Mouse (Mus musculus) lung, postnatal 0 days (tissue): ENCODE results near the gene Fmo6. TPM values are rescaled to one million over a fixed set of nuclear protein-coding genes. Genes with fewer than 3 reads are reported as not detected.
A peak's percentile ranks its signal among the peaks of the same experiment; 100 is the strongest.

ENCODE experiments used
- ATAC-seq: fragments of 200-750 bp; cut with Nextera tagmentation; 2 replicates; pipeline ENCODE4 v1.8.0; 2017; ENCODE audit warnings: moderate library complexity
- DNase-seq: peaks from one replicate; pipeline ENCODE4 v3.0.0-alpha.2; 2016; ENCODE audit warnings: low spot score
- H3K27ac ChIP-seq: fragments of 300-500 bp; sonication (generic); 2 replicates; pipeline ENCODE4 v1.5.1; 2014; ENCODE audit warnings: antibody characterized with exemption, mild to moderate bottlenecking, low read length, mixed read lengths
- H3K27me3 ChIP-seq: fragments of 300-500 bp; sonication (generic); replicated peaks from 2 replicates; pipeline ENCODE4 v1.6.1; 2014; ENCODE audit warnings: low read length, mixed read lengths; ENCODE audit not compliant: insufficient read depth
- H3K36me3 ChIP-seq: fragments of 300-500 bp; sonication (generic); 2 replicates; pipeline ENCODE4 v1.6.1; 2014; ENCODE audit warnings: low read length, mixed read lengths; ENCODE audit not compliant: insufficient read depth
- H3K4me1 ChIP-seq: fragments of 300-500 bp; sonication (generic); 2 replicates; pipeline ENCODE4 v1.6.1; 2014; ENCODE audit warnings: antibody characterized with exemption, low read depth, low read length, mixed read lengths; ENCODE audit not compliant: insufficient read depth
- H3K4me2 ChIP-seq: fragments of 300-500 bp; sonication (generic); replicated peaks from 2 replicates; pipeline ENCODE4 v1.6.1; 2014; ENCODE audit warnings: low read depth, mild to moderate bottlenecking, low read length, moderate library complexity, mixed read lengths
- H3K4me3 ChIP-seq: fragments of 300-500 bp; sonication (generic); 2 replicates; pipeline ENCODE4 v1.5.1; 2014; ENCODE audit warnings: low read depth, low read length
- H3K9ac ChIP-seq: fragments of 300-500 bp; sonication (generic); replicated peaks from 2 replicates; pipeline ENCODE4 v1.6.1; 2014; ENCODE audit warnings: low read depth, mild to moderate bottlenecking
- H3K9me3 ChIP-seq: fragments of 300-500 bp; sonication (generic); 2 replicates; pipeline ENCODE4 v1.6.1; 2016; ENCODE audit warnings: low read length, mixed read lengths
- CTCF ChIP-seq: IDR thresholded peaks from 2 replicates; pipeline ENCODE4 v1.5.1; 2016; ENCODE audit warnings: antibody characterized with exemption, mild to moderate bottlenecking
- EP300 ChIP-seq: IDR thresholded peaks from 2 replicates; pipeline ENCODE4 v1.6.1; 2016; ENCODE audit warnings: antibody characterized with exemption, mild to moderate bottlenecking, control low read depth
- WGBS: fragments of 180-500 bp; shearing (Covaris S2); extraction: QIAGEN DNeasy Blood & Tissue Kit; methylation state at CpG from one replicate; pipeline ENCODE4 v1.1.7; 2014; 5-methylcytosine and 5-hydroxymethylcytosine counted together
- polyA plus RNA-seq: library from polyadenylated mRNA; unstranded; fragments of >200 nt; fragmentation: Nextera tagmentation; extraction: Ambion mirVana; gene quantifications from 2 replicates; pipeline ENCODE4 v1.2.1, GENCODE M21; 2015

Gene Fmo6
- polyA plus RNA-seq, 1 experiment from 2014 or later, result 0.16 TPM

DNA sequence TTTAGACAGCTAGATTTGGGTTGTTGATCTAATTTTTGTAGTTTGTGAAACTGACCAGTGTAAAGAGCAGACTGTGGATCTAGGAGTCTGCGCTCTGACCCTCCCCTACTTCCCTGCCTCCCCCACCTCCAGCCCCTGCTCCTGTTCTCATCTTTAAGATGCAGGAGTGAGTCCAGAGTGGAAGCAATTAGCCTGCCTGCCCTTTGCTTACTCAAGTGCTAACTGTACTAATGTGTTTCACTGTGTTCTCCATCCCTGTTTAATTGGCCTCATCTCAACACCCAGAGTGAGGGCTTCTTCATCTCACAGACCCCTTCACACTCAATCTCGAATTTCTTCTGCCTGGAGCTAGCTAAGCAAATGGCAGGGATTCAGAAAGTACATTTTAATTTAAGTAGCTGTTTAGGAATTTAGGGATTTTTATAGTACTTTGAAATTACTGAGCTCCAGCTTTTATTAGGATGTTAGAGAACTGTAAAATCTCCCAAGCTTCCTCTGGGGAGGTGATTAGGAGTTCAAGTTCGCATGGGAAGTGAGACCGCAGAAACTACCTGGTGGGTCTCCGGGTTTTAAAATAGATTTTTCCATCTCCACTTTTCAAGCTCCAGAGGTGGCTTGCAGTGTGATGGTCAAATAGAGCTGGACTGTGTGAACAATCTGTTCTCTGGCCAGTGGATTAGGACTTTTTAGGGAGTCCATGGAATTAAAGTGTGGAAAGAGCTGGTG, 818 bp upstream of the Fmo6 start:
- whole genome bisulfite sequencing, result 70% methylated on average over 5 of the region's 5 CpGs
- no peaks in the 10 kb centered on the region for H3K9me3 ChIP-seq
- H3K4me2 ChIP-seq, result no peak overlapping the region
- no peak for TF ChIP-seq EP300
- no peak for TF ChIP-seq CTCF
- H3K4me1 ChIP-seq, result no peaks in the 10 kb centered on the region
- no peak overlapping the region for H3K9ac ChIP-seq
- no peaks in the 10 kb centered on the region for H3K27me3 ChIP-seq
- H3K4me3 ChIP-seq, result no peak overlapping the region
- H3K36me3 ChIP-seq, result no peaks in the 10 kb centered on the region
- 0 out of 2 replicates have a peak overlapping the region, but pooled peaks have one; percentile 20 for H3K27ac ChIP-seq
- DNase-seq, result no peak
- no peak; the same call in 1 of the 2 replicates for ATAC-seq

DNA sequence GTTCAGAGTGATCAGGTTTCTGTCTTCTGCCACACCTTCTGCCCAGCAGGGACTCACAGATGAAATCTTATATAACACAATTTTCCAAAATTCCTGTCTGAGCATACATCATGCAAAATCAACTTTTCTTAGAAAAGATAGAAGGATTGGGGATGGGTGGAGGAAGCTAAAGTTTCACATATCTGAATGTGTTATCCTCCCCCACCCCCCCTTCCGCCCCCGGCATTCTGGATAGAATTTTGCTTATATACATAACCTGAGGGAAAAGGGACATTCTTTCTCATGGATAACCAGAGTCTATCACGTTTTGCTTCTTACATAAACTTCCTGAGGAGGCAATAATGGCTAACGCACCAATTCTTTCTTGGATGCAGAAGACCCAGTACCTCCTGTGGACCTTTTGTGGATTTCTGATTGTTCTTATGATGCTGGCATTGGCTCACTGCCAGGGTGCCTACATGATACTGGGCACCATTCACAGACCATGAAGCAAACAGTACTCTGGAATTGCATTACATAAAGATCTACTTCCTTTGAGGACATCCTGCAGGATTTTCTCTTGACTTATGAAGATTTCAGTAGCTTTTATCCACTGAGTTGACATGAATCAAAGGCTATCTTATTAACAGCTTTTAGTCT, 2.8 kb downstream of the Fmo6 start:
- Histone ChIP-seq H3K9ac (no peak overlapping the region), H3K27me3 (no peaks in the 10 kb centered on the region), H3K4me2 (no peak overlapping the region), H3K4me1 (no peaks in the 10 kb centered on the region), H3K36me3 (no peaks in the 10 kb centered on the region), H3K4me3 (no peak overlapping the region), H3K9me3 (no peaks in the 10 kb centered on the region), H3K27ac (no peak overlapping the region)
- TF ChIP-seq EP300, result no peak
- no peak for TF ChIP-seq CTCF
- ATAC-seq (no peak), DNase-seq (no peak)
- WGBS, result 74% methylated on average over 4 of the region's 4 CpGs

GRCm38 (mm10) chr1:162932386-162932785, 4.9 kb downstream of the Fmo6 start:
- Histone ChIP-seq H3K4me1 (no peaks in the 10 kb centered on the region), H3K4me3 (no peak overlapping the region), H3K9ac (no peak overlapping the region), H3K9me3 (no peaks in the 10 kb centered on the region), H3K4me2 (no peak overlapping the region), H3K36me3 (no peaks in the 10 kb centered on the region), H3K27me3 (no peaks in the 10 kb centered on the region), H3K27ac (peak overlapping the region; percentile 74; the same call in 1 of the 2 replicates)
- ATAC-seq (no peak), DNase-seq (no peak)
- WGBS, result 65% methylated on average over 4 of the region's 4 CpGs
- TF ChIP-seq CTCF, result no peak
- TF ChIP-seq EP300, result no peak

GRCm38 (mm10) chr1:162931880-162932279, 5.4 kb downstream of the Fmo6 start:
- no peaks in the 10 kb centered on the region for H3K36me3 ChIP-seq
- ATAC-seq (peak; percentile 54), DNase-seq (peak; percentile 53)
- TF ChIP-seq CTCF, result no peak
- TF ChIP-seq EP300, result no peak
- no peak overlapping the region for H3K4me2 ChIP-seq
- H3K4me1 ChIP-seq, result no peaks in the 10 kb centered on the region
- no peaks in the 10 kb centered on the region for H3K9me3 ChIP-seq
- H3K27ac ChIP-seq, result peak overlapping the region; percentile 74
- 55% methylated on average over 5 of the region's 5 CpGs for WGBS
- no peaks in the 10 kb centered on the region for H3K27me3 ChIP-seq
- H3K4me3 ChIP-seq, result no peak overlapping the region
- no peak overlapping the region for H3K9ac ChIP-seq

DNA sequence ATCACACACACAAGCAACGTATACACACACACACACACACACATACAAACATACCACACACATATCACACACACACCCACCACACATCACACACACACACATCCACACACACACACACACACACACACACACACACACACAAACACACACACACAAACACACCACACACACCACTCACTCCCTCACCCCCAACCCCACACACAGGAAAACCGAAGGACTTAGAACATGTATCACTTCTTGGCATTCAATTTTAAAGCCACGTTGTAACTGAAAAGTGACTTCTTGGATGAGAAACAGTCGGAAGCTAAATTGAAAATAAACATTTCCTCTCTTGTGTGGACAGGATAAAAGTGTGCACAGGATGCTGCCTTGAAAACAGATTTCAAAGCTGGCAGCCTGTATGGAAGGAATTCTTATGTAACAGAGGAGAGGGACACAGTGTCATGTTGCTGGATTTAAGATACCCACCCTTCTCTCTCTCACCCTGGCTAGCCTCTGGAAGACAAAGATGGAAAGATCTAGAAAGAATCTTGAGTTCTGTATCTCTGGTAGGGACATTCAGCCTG, 5.9 kb downstream of the Fmo6 start:
- H3K9me3 ChIP-seq, result no peaks in the 10 kb centered on the region
- no peak overlapping the region for H3K4me2 ChIP-seq
- TF ChIP-seq CTCF (no peak), EP300 (peak; percentile 57; the same call in 1 of the 2 replicates)
- peak; percentile 90 for ATAC-seq
- DNase-seq, result peak; percentile 72
- no peak overlapping the region for H3K4me3 ChIP-seq
- H3K4me1 ChIP-seq, result no peaks in the 10 kb centered on the region
- no peaks in the 10 kb centered on the region for H3K27me3 ChIP-seq
- H3K27ac ChIP-seq, result peak overlapping the region; percentile 74
- H3K9ac ChIP-seq, result no peak overlapping the region
- H3K36me3 ChIP-seq, result no peaks in the 10 kb centered on the region
- 40% methylated on average over 4 of the region's 4 CpGs for WGBS

DNA sequence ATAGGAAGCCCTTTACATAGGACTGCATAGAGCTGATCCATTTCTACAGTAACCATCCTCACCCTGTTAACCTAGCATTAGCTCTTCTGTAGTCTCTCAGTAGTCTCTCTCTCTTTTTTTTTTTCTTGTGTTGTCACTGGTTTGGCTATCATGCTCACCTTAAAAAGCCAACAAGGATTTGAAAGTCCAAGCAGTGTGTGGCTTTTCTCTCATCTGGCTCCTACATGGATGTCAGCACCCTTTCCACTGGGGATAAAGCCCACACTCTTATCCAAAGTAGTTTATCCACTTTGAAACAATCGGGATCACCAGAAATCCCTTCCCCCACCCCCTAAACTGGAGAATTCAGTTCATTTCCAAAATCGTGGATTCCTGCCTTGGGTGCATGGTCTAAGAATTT, 6.7 kb downstream of the Fmo6 start:
- no peak overlapping the region for H3K9ac ChIP-seq
- H3K9me3 ChIP-seq, result no peaks in the 10 kb centered on the region
- ATAC-seq (no peak), DNase-seq (no peak)
- no peak overlapping the region for H3K4me3 ChIP-seq
- no peak for TF ChIP-seq CTCF
- no peak for TF ChIP-seq EP300
- WGBS, result 46% methylated on average over 2 of the region's 2 CpGs
- peak overlapping the region; percentile 20; the same call in 1 of the 2 replicates for H3K27ac ChIP-seq
- H3K27me3 ChIP-seq, result no peaks in the 10 kb centered on the region
- no peak overlapping the region for H3K4me2 ChIP-seq
- no peaks in the 10 kb centered on the region for H3K36me3 ChIP-seq
- H3K4me1 ChIP-seq, result no peaks in the 10 kb centered on the region
